10 mouse cellular contexts compared by ENCODE assay signal in the genomic region with DNA sequence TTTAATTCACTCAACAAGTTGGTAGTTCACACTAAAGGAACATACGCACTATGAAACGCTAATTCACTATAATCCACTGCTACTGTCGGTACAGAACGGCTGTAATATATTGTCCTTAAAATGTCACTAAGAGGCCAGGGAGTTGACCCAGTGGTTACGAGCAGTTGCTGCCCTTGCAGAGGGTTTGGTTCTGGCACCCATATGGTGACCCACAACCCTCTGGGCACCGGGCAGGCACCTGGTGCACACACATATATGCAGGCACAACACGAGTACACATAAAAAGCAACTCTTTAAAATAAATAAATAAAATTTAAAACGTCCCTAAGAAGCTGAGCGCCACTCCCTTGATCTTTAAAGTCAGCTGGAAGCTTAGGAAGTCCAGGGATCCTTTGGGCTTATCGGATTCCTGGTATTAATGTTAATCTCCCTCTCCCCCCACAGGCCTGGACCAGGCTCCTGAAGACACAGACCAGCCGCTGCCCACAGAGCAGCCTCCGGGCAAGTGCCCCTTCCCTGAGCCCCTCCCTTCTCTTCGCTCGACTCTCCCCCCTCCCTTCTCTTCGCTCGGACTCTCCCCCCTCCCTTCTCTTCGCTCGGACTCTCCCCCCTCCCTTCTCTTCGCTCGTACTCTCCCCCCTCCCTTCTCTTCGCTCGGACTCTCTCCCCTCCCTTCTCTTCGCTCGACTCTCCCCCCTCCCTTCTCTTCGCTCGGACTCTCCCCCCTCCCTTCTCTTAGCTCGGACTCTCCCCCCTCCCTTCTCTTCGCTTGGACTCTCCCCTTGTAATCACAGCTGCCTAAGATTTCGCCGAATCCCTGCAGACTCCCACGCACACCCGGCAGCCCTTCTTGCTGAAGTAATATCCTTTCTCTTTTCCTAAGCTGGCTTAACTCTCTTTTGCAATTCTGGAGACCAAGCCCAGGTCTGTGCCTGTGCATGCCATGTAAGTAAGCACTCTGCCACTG. TPM values are rescaled to one million over a fixed set of nuclear protein-coding genes. Genes with fewer than 3 reads are reported as not detected.
DNase-seq lines count a peak whose midpoint lies in the region; ATAC-seq and TF ChIP-seq lines count a peak whose summit lies in the region.
"Had no signal": no experiment of that assay in that cellular context is flagged by ENCODE, and none has a peak within 500 bp of the region (broad histone marks: within the 10 kb centered on the region; RNA-seq: fewer than 3 reads in every experiment).

No protein-coding gene starts in this region.

- H3K4me1 ChIP-seq in forebrain, embryonic 12.5 days: peaks cover 12% of the 10 kb centered on the region; the same call in 1 of the 2 replicates
- peaks cover 2% of the 10 kb centered on the region; the same call in 1 of the 2 replicates for H3K4me1 ChIP-seq in olfactory bulb, adult 2 months (ENCODE audit: control insufficient read depth, insufficient read depth, low read length)

- H3K36me3 ChIP-seq in forebrain, embryonic 12.5 days (replicated peaks): no peaks in the 10 kb centered on the region

- intact Hi-C loops in left cerebral cortex, postnatal 36 days (cut with DNase I): no loop called here

- peak overlapping the region; percentile 32 for H3K4me3 ChIP-seq in forebrain, embryonic 12.5 days (replicated peaks)
- H3K4me3 ChIP-seq in olfactory bulb, adult 2 months (ENCODE audit: insufficient read depth, low read depth, low read length): peak overlapping the region; percentile 44

- peak; percentile 72 for DNase-seq in cerebellum, postnatal 10 days
- DNase-seq in cerebellum, adult 8-10 months: no peak
- DNase-seq in ES-CJ7 (ENCODE audit: low read depth, low spot score): peak; percentile 30
- peak; percentile 46 to 60 for DNase-seq in left cerebral cortex, postnatal 36 days (ENCODE audit: low spot score in 2 of 2)
- DNase-seq in gastrocnemius, adult 18-20 months (ENCODE audit: low spot score): no peak
- DNase-seq in thymus, postnatal 25 days: no peak

- peak overlapping the region; percentile 55 for H3K4me2 ChIP-seq in forebrain, embryonic 12.5 days

- no peaks in the 10 kb centered on the region for H3K9me3 ChIP-seq in forebrain, embryonic 12.5 days

- TF ChIP-seq CTCF in olfactory bulb, adult 2 months (IDR thresholded peaks at IDR 0.05; ENCODE audit: insufficient read depth, low read depth, low read length): no peak

- H3K27me3 ChIP-seq in forebrain, embryonic 12.5 days: peaks cover 31% of the 10 kb centered on the region

- WGBS in forebrain, embryonic 12.5 days: 10% methylated on average over 32 of the region's 32 CpGs
- WGBS in olfactory bulb, adult 2 months: 12% methylated on average over 26 of the region's 32 CpGs

- peak overlapping the region; percentile 36; the same call in 1 of the 2 replicates for H3K9ac ChIP-seq in forebrain, embryonic 12.5 days

- 0 out of 2 replicates have a peak overlapping the region, but pooled peaks have one; percentile 25 for H3K27ac ChIP-seq in forebrain, embryonic 12.5 days
- H3K27ac ChIP-seq in olfactory bulb, adult 2 months (ENCODE audit: insufficient read depth, low read depth, low read length): no peak overlapping the region

- peak; percentile 86 for ATAC-seq in forebrain, embryonic 12.5 days (ENCODE audit: low FRiP score)

- TF ChIP-seq POLR2A in olfactory bulb, adult 2 months (IDR thresholded peaks at IDR 0.05; ENCODE audit: insufficient read depth, low read depth, low read length): no peak

RNA-seq across cellular contexts. Expression of gene Prodh2, which starts 15.7 kb away (rescaled TPM):
- not detected in 2 replicates for polyA plus RNA-seq in forebrain, embryonic 12.5 days (2016; fragmentation: Nextera tagmentation; extraction: Ambion mirVana)
- total RNA-seq in left cerebral cortex, postnatal 36 days (2021): not detected
- not detected in 2 replicates for polyA plus RNA-seq in olfactory bulb, adult 2 months (2012; ENCODE audit: insufficient read depth, insufficient read length, low replicate concordance, missing spikeins)
- total RNA-seq in gastrocnemius, adult 18-20 months (2021): not detected
- total RNA-seq: heart, postnatal 14 days had no signal

RNA-seq across cellular contexts. Expression of gene Nphs1, which starts 19.6 kb away (rescaled TPM):
- 0.09 and 0.35 TPM in 2 replicates for polyA plus RNA-seq in forebrain, embryonic 12.5 days (2016; fragmentation: Nextera tagmentation; extraction: Ambion mirVana)
- under 1 TPM; 0.99 to 1.00 TPM for total RNA-seq in left cerebral cortex, postnatal 36 days (2021)
- polyA plus RNA-seq in olfactory bulb, adult 2 months (2012; ENCODE audit: insufficient read depth, insufficient read length, low replicate concordance, missing spikeins): not detected in 2 replicates
- not detected for total RNA-seq in gastrocnemius, adult 18-20 months (2021)
- total RNA-seq: heart, postnatal 14 days had no signal

RNA-seq across cellular contexts. Expression of gene Kirrel2, which starts 20.2 kb away (rescaled TPM):
- polyA plus RNA-seq in forebrain, embryonic 12.5 days (2016; fragmentation: Nextera tagmentation; extraction: Ambion mirVana): 1.1 and 1.6 TPM in 2 replicates
- 10 to 100 TPM; 12.9 to 17.8 TPM for total RNA-seq in left cerebral cortex, postnatal 36 days (2021)
- not detected in 2 replicates for polyA plus RNA-seq in olfactory bulb, adult 2 months (2012; ENCODE audit: insufficient read depth, insufficient read length, low replicate concordance, missing spikeins)
- not detected for total RNA-seq in gastrocnemius, adult 18-20 months (2021)
- total RNA-seq: heart, postnatal 14 days had no signal
- polyA plus RNA-seq: C2C12 had no signal

RNA-seq across cellular contexts. Expression of gene Aplp1, which starts 32.4 kb away (rescaled TPM):
- 214 and 237 TPM in 2 replicates for polyA plus RNA-seq in forebrain, embryonic 12.5 days (2016; fragmentation: Nextera tagmentation; extraction: Ambion mirVana)
- total RNA-seq in left cerebral cortex, postnatal 36 days (2021): 1,000 to 10,000 TPM; 1,238 to 1,418 TPM
- 174 TPM in 1 of 2 replicates, not detected in the other for polyA plus RNA-seq in olfactory bulb, adult 2 months (2012; ENCODE audit: insufficient read depth, insufficient read length, low replicate concordance, missing spikeins)
- 1 to 10 TPM in 1 of 2 experiments, under 1 TPM in 1; 0.82 to 1.4 TPM for total RNA-seq in gastrocnemius, adult 18-20 months (2021)

RNA-seq across cellular contexts. Expression of gene Nfkbid, which starts 56.2 kb away (rescaled TPM):
- polyA plus RNA-seq in forebrain, embryonic 12.5 days (2016; fragmentation: Nextera tagmentation; extraction: Ambion mirVana): 0.97 and 1.4 TPM in 2 replicates
- total RNA-seq in left cerebral cortex, postnatal 36 days (2021): 1 to 10 TPM; 2.9 to 3.6 TPM
- not detected in 2 replicates for polyA plus RNA-seq in olfactory bulb, adult 2 months (2012; ENCODE audit: insufficient read depth, insufficient read length, low replicate concordance, missing spikeins)
- under 1 TPM in 1 of 2 experiments, not detected in 1; 0.11 TPM for total RNA-seq in gastrocnemius, adult 18-20 months (2021)

Comparison
In these comparisons a context has a peak if more than half of its experiments do, and no peak if none do; other contexts are left out.
1. DNase-seq: peak in cerebellum, postnatal 10 days (2 of 2), ES-CJ7 (single experiment) and left cerebral cortex, postnatal 36 days (2 of 2); none in cerebellum, adult 8-10 months (single experiment), gastrocnemius, adult 18-20 months (single experiment) and thymus, postnatal 25 days (single experiment).
2. RNA of gene Kirrel2, which starts 20.2 kb away (total RNA-seq): 12.9 to 17.8 TPM in left cerebral cortex, postnatal 36 days; not detected in gastrocnemius, adult 18-20 months; every median in the first group is over 10 times any median in the second.